Comparison of ENCODE assay signal across 15 mouse cellular contexts in the genomic region with DNA sequence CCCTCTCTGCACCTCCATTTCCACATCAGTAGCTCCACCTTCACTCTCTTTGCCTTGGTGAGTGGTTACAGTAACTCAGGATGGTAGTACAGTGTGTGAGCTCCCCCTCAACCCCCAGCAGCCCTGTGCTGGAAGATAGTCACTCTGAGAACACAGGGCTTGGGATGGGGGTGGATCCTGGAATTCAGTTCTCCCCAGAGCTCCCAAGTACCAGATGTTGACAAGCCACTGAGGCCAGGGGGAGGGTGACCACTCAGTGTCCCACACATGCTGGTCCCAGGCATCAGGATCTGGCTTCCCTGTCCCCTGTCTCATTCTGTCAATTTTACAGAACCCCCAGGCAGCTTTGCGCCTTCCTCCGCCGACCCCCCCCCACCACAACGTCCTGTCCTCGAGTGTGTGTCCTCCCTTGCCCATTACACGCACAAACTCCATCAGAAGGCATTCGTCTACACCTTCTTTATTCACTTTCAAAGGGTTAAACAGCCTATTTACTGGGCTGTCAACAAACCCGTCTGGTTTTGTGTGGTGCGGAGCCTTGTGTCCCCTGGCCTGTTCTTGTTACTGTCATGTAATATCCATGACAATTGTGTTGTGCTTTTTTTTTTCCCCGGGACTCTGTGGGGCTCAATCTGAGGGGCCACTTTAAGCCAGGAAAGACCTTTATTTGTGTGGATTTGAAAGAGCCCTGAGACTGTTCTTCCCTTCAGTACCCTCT.
DNase-seq lines count a peak whose midpoint lies in the region; ATAC-seq lines count a peak whose summit lies in the region.
"Had no signal": no experiment of that assay in that cellular context is flagged by ENCODE, and none has a peak within 500 bp of the region (broad histone marks: within the 10 kb centered on the region; RNA-seq: fewer than 3 reads in every experiment).

No protein-coding gene starts in this region.

- ATAC-seq in forebrain, embryonic 15.5 days (replicated peaks): no peak
- ATAC-seq in midbrain, embryonic 15.5 days (replicated peaks): no peak

- H3K9ac ChIP-seq in forebrain, embryonic 15.5 days (replicated peaks): no peak overlapping the region
- H3K9ac ChIP-seq in midbrain, embryonic 15.5 days: no peak overlapping the region
- H3K9ac ChIP-seq: embryonic facial prominence, embryonic 15.5 days; kidney, embryonic 15.5 days; liver, embryonic 15.5 days had no signal

- DNase-seq in embryo, embryonic 10 days (ENCODE audit: low spot score): peak; percentile 37
- peak; percentile 43 for DNase-seq in embryo, embryonic 11 days
- no peak for DNase-seq in adrenal gland, postnatal 4 days (ENCODE audit: low spot score in 2 of 2)
- no peak for DNase-seq in right cerebral cortex, postnatal 14 days
- DNase-seq in cerebellum, adult 8-10 months: no peak
- DNase-seq: cerebellum, adult 9-10 months; heart, postnatal 10 days; left cerebral cortex, postnatal 4 days; right cerebral cortex, postnatal 25 days; thymus, adult 2 months had no signal

- H3K9me3 ChIP-seq in forebrain, embryonic 15.5 days: no peaks in the 10 kb centered on the region
- no peaks in the 10 kb centered on the region for H3K9me3 ChIP-seq in midbrain, embryonic 15.5 days
- H3K9me3 ChIP-seq: liver, embryonic 15.5 days had no signal

- H3K4me3 ChIP-seq in forebrain, embryonic 15.5 days: no peak overlapping the region
- no peak overlapping the region for H3K4me3 ChIP-seq in midbrain, embryonic 15.5 days
- H3K4me3 ChIP-seq: embryonic facial prominence, embryonic 15.5 days; kidney, embryonic 15.5 days; liver, embryonic 15.5 days had no signal

- peaks cover 44% of the 10 kb centered on the region for H3K4me1 ChIP-seq in forebrain, embryonic 15.5 days
- peaks cover 49% of the 10 kb centered on the region for H3K4me1 ChIP-seq in midbrain, embryonic 15.5 days
- H3K4me1 ChIP-seq: liver, embryonic 15.5 days had no signal

- H3K27ac ChIP-seq in forebrain, embryonic 15.5 days (replicated peaks): no peak overlapping the region
- peak overlapping the region; percentile 70 for H3K27ac ChIP-seq in midbrain, embryonic 15.5 days
- H3K27ac ChIP-seq: embryonic facial prominence, embryonic 15.5 days; kidney, embryonic 15.5 days; liver, embryonic 15.5 days had no signal

- WGBS in forebrain, embryonic 15.5 days: 5% methylated on average over 10 of the region's 10 CpGs
- 11% methylated on average over 10 of the region's 10 CpGs for WGBS in midbrain, embryonic 15.5 days

- H3K4me2 ChIP-seq in forebrain, embryonic 15.5 days (replicated peaks): peak overlapping the region; percentile 1; the same call in 1 of the 2 replicates
- H3K4me2 ChIP-seq in midbrain, embryonic 15.5 days: no peak overlapping the region
- H3K4me2 ChIP-seq: embryonic facial prominence, embryonic 15.5 days; kidney, embryonic 15.5 days; liver, embryonic 15.5 days had no signal

- peaks cover 17% of the 10 kb centered on the region for H3K27me3 ChIP-seq in forebrain, embryonic 15.5 days
- H3K27me3 ChIP-seq in midbrain, embryonic 15.5 days (replicated peaks): no peaks in the 10 kb centered on the region

- H3K36me3 ChIP-seq in forebrain, embryonic 15.5 days: no peaks in the 10 kb centered on the region
- H3K36me3 ChIP-seq in midbrain, embryonic 15.5 days (replicated peaks): no peaks in the 10 kb centered on the region
- H3K36me3 ChIP-seq: embryonic facial prominence, embryonic 15.5 days; kidney, embryonic 15.5 days; liver, embryonic 15.5 days had no signal

Comparison
In these comparisons a context has a peak if more than half of its experiments do, and no peak if none do; other contexts are left out.
1. DNase-seq: peak in embryo, embryonic 10 days (single experiment) and embryo, embryonic 11 days (single experiment); none in adrenal gland, postnatal 4 days (0 of 2), right cerebral cortex, postnatal 14 days (single experiment) and cerebellum, adult 8-10 months (single experiment).